Mouse (Mus musculus) embryonic fibroblast, embryonic 13.5 days (primary cell): ENCODE measurements around the gene Gm5767.

Experiments used
- CTCF ChIP-seq: IDR thresholded peaks from 2 replicates; pipeline ENCODE4 v1.5.1; 2011; ENCODE audit warnings: mild to moderate bottlenecking, control low read depth, low read length, moderate library complexity, borderline replicate concordance; ENCODE audit not compliant: insufficient read depth
- POLR2A ChIP-seq: IDR thresholded peaks from 2 replicates; pipeline ENCODE4 v1.6.1; 2011; ENCODE audit warnings: low read depth, mild to moderate bottlenecking, control low read depth, low read length, moderate library complexity

- TF ChIP-seq POLR2A = no peak
- no peak for TF ChIP-seq CTCF
Measured at GRCm38 (mm10) chr16:8731630-8732029, 51.1 kb downstream of the Gm5767 start.
